Mouse (Mus musculus) yolk sac, embryonic 10.5 days (tissue): ENCODE measurements around the gene Cyp4f14.
A peak's percentile ranks its signal among the peaks of the same experiment; 100 is the strongest.

Experiments used
- DNase-seq: peaks from one replicate; pipeline ENCODE4 v3.0.0-alpha.2; 2017; ENCODE audit warnings: low spot score

Cyp4f14 gene

GRCm38 (mm10) chr17:32917131-32917530, at the start of gene Cyp4f14:
TSS of gene Cyp4f14 (minus strand) at chr17:32917342.
- no peak for DNase-seq

- DNase-seq: peak; percentile 92
Measured at GRCm38 (mm10) chr17:32965623-32966290, 48.6 kb upstream of the Cyp4f14 start, which contains the start of gene Zfp472. TSS of gene Zfp472 (plus strand) at chr17:32965814.

GRCm38 (mm10) chr17:32965253-32965622, 48.1 kb upstream of the Cyp4f14 start:
- no peak for DNase-seq

DNA sequence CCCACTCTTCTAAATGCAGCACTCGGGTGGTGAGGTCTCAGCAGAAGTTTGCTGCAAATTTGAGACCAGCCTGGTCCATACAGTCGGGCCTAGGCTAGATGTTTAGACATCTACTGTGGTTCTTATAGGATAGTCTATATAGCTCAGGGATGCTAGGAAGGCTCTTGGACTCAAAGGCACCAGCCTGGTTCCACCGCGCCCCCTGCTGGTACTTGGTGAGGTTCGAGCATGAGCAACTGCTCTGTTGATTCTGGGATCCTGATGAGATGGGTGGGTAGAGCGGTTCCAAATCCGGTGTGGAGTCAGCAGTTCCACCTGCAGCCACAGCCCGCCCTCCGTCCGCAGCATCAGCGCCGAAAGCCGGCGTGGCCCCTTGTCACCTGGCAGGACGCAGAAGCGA, 34.3 kb upstream of the Cyp4f14 start:
- DNase-seq: peak; percentile 22

GRCm38 (mm10) chr17:32951006-32951405, 33.9 kb upstream of the Cyp4f14 start:
- no peak for DNase-seq

GRCm38 (mm10) chr17:32950136-32950535, 33.0 kb upstream of the Cyp4f14 start:
- no peak for DNase-seq

- DNase-seq: peak; percentile 89
Measured at GRCm38 (mm10) chr17:32947215-32947914, 30.2 kb upstream of the Cyp4f14 start, which contains the start of gene Cyp4f13. TSS of gene Cyp4f13 (minus strand) at chr17:32947402.

DNA sequence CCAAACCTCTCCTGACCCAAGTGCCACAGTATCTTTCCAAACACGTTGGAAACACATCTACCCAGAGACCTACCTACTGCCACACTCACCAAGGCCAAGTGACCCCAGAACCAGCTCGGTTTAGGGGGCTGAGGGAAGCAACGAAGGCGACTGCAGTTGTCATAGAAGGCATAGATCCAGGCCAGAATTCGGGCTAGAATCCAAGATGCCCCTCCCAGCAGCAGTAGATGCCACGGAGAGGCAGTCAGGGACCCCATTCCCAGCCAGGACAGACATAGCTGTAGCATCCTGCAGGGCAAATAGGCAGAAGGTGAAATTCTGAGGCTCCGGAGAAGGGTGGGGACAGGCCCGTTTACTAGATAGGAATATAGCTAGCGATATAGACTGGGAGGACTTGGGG, 29.6 kb upstream of the Cyp4f14 start:
- DNase-seq: no peak

DNA sequence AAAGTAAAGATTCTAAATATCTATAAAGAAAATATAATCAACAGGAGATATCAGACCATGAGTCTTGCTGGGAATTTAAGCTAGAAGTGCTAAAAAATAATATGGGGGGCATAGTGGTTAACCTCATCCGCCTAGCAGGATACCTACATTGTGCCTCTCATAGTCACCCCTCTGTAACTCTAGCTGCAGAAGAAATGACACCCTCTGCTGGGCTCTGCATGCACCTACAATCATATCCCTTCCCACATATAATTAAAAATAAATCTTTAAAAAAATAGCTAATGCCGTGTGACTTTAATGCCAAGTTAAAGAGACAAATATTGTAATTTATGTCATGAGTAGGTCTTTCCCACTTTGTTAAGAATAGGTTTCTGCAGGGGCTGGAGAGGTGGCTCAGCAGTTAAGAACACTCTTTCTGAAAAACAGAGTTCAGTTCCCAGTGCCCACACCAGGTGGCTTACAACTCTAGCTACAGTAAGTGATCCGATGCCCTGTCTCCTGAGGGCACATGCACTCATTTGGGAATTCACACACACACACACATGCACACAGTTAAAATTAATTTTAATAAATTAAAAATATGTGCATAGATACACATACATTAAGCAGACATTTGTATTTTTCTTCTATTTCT, 27.4 kb upstream of the Cyp4f14 start:
- DNase-seq: no peak

DNA sequence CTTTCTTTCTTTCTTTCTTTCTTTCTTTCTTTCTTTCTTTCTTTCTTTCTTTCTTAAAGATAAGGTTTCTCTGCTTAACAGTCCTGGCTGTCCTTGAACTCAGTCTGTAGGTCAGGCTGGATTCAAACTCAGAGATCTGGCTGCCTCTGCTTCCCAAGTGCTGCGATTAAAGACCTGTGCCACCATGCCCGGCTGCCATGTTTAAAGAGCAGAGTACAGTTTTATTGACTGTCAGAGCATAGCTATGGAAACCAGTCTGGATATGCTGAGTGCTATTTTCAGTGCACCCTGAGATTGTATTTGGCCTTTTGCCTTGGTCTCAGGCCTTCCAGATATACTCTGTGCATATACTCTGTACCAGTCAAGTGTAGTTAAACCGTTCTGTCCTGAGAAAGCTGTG, 26.5 kb upstream of the Cyp4f14 start:
- no peak for DNase-seq

DNA sequence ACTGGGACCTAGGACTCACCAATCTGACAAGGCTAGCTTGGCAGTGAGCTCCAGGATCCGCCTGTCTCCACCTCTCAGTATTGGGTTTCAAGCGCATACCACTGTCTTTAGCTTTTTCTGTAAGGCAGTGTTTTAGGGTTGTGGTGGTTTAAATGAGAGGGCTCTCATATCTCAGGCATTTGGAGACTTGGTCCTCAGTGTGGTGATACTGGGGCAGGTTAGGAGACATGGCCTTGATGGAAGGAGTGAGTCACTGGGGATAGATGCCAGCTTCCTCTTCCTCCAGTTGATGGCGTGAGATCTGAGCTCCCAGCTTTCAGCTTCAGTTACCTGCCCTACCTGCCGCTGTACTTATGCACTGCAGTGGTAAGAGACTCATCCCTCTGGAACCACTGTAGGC, 22.7 kb upstream of the Cyp4f14 start:
- DNase-seq: no peak

DNA sequence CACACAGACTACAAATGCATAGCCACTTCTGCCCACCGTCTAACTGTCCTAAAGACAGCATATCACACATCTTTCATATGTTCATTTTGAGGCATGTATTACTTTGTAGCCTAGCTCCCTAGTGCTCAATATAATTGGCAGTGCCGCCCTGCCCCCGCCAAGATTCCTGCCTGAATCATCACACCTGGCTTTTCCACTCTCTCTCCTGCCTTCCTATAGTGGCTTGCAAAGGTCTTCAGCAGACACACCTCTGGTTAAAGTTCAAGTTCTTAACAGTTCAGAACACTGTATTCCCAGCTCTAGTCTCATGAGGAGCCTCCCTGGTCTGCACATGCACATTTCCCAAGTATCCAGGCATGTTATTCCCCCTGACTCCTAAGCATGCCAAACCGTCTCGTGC, 10.7 kb upstream of the Cyp4f14 start:
- no peak for DNase-seq

- peak; percentile 83 for DNase-seq
Measured at GRCm38 (mm10) chr17:32924658-32925312, 7.6 kb upstream of the Cyp4f14 start.

- DNase-seq: no peak
Measured at GRCm38 (mm10) chr17:32923681-32924080, 6.5 kb upstream of the Cyp4f14 start.

DNA sequence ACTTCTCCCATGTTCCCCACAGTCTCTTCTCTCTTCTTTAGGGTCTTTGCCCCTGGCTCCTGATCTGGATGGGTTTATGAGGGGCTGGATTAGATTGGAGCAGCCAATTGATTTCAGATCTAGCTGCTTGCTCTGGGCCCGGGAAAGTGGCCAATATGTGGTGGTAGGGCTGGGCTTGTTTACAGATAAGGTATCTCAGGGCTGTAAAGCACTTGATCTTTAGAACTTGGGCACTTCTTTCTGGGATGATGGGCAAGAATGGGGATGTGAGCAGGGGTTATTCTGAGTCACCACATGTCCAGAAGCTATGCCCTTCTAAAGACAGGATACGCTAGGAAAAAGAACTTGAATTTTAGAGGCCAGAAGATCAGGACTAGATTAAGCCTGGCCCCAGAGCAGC, 2.0 kb upstream of the Cyp4f14 start:
- no peak for DNase-seq

DNA sequence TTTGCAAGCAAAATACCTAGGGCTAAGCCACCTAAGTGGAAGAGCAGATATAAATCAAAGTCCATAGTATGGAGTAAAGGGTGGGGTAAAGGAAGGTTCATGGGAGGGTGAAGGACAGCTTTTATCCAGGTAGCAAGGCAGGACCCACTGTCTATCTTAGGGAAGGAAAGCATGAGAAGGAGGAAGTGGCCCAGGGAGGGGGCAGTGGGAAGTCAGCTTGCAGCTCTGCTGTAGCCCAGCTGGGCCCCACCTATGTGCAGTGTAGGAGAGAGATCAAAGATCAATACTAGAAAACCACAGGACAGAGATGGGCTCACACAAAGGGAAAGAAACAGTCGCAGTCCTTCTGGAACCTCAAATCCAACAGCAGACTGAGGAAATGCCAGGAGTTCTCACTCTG, 1.1 kb downstream of the Cyp4f14 start:
- DNase-seq: no peak

DNA sequence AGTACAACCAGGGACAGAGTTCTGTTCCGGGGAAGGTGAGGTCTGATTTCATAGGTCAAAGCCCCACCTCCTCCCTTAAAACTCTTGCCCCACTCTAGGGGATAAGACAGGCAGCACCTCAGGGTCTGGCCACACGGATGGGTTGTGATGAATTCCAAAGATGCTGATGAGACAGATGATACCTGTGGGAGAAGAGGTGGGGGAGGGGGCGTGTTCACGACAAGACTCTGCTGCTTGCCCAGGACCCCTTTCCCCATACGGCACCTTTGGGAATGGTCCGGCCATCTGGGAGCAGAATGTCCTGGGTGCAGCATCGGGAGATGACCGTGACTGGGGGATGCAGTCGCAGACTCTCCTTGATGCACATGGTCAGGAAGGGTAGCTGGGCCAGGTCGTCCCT, 11.0 kb downstream of the Cyp4f14 start:
- DNase-seq: no peak

DNA sequence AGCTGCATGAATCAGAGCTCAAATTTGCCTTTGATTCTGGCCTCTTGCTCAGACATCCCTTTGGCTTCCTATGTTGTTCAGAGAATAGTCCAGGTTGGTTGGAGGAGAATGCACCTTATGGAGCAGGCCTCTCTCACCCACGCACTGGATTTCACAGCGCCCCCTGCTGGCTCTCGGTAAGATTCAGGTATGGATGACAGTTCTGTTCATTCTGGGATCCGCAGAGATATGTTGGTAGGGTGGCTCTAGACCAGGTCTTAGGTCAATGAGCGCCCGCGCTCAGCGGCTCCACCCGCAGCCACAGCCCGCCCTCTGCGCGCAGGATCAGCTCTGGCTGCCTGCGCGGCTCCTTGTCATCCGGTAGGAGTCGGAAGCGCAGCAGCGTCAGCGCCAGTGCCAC, 11.9 kb downstream of the Cyp4f14 start:
- peak; percentile 22 for DNase-seq

DNA sequence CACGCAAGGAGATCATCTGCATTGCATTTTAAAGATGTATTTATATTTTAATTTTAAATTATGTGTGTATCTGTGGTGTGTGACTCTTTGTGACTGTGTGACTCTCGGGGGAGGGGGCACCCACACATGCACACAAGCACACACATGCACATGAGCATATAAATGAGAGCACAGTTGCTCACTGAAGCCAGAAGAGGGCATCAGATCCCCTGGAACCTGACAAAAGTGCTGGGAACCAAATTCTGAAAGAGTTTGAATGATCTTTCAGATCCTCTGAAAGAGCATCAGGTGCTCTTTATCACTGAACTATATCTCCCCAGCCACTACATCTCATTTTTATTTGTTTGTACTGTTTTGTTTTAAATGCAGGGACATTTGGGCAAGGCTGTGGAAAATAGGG, 12.7 kb downstream of the Cyp4f14 start:
- DNase-seq: no peak

DNA sequence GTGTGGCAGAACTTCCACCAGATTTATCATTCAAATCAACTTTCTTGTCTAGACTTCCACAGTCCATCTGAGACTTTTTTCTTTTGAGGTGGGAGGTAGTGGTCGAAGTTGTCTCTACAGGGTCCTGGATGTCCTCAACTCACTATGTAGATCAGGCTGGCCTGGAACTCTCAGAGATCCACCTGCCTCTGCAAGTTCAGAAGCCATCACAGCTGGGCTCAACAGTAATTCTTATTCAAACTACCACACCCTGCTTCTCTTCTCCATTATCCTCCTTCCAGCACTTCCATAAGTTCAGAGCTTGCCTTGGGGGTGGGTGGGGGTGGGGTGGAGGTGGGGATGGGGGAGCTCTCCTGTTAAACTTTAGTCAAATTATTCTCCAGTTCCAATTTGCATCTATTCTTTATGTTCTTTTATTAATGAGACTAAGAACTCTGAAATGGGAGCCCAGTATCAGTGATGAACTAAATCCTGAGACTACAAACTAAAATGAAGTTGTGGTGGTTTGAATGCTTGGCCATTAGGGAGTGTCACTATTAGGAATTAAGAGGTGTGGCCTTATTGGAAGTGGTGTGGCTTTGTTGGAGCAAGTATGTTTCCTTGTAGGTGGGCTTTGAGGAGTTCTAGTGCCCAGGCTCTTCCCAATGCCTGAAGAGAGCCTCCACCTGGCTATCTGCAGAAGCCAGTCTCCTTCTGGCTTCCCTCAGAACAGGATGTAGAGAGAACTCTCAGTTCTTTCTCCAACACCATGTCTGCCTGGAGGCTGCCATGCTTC, 15.2 kb downstream of the Cyp4f14 start:
- no peak for DNase-seq

GRCm38 (mm10) chr17:32895421-32895820, 21.7 kb downstream of the Cyp4f14 start:
- no peak for DNase-seq

GRCm38 (mm10) chr17:32893901-32894300, 23.2 kb downstream of the Cyp4f14 start:
- DNase-seq: no peak
